Mouse (Mus musculus) left cerebral cortex, postnatal 14 days (tissue): ENCODE results near the gene Safb. TPM values are rescaled to one million over a fixed set of nuclear protein-coding genes. Genes with fewer than 3 reads are reported as not detected.

ENCODE experiments used
- DNase-seq, 2 experiments: peaks; one replicate each; pipeline ENCODE4 v3.0.0; 2021 to 2022; ENCODE audit warnings: low spot score in 2 of 2, mixed read lengths in 1 of 2
- intact Hi-C: fragments of 180-260 bp; cut with DNase I; formaldehyde crosslinking; loops from one replicate; pipeline ENCODE4 v1.15.1; 2025
- long read RNA-seq, 2 experiments: library from polyadenylated mRNA; stranded (forward); transcript quantifications; one replicate each; pipeline ENCODE4 v2.0.0; 2021
- total RNA-seq, 2 experiments: library from RNA; stranded (reverse); gene quantifications; 2 replicates each; pipeline ENCODE4 v1.2.3; 2021

Gene Safb
- 100 to 1,000 TPM; 136 to 137 TPM for total RNA-seq
- long read RNA-seq, experiment 1, transcript Safb-207 (21 exons, 3,122 nt): minor isoform, 7 of 108 reads
- long read RNA-seq, experiment 1, transcript Safb-201 (21 exons, 3,106 nt): major isoform, 69 of 108 reads
- long read RNA-seq, experiment 1, partial matches to known transcripts: 14 of 108 reads
- long read RNA-seq, experiment 1, other reads (novel, unspliced or antisense): 17 of 108 reads
- long read RNA-seq, experiment 2, transcript Safb-207 (21 exons, 3,122 nt): minor isoform, 8 of 118 reads
- long read RNA-seq, experiment 2, transcript Safb-201 (21 exons, 3,106 nt): major isoform, 75 of 118 reads
- long read RNA-seq, experiment 2, partial matches to known transcripts: 12 of 118 reads
- long read RNA-seq, experiment 2, other reads (novel, unspliced or antisense): 23 of 118 reads

DNA sequence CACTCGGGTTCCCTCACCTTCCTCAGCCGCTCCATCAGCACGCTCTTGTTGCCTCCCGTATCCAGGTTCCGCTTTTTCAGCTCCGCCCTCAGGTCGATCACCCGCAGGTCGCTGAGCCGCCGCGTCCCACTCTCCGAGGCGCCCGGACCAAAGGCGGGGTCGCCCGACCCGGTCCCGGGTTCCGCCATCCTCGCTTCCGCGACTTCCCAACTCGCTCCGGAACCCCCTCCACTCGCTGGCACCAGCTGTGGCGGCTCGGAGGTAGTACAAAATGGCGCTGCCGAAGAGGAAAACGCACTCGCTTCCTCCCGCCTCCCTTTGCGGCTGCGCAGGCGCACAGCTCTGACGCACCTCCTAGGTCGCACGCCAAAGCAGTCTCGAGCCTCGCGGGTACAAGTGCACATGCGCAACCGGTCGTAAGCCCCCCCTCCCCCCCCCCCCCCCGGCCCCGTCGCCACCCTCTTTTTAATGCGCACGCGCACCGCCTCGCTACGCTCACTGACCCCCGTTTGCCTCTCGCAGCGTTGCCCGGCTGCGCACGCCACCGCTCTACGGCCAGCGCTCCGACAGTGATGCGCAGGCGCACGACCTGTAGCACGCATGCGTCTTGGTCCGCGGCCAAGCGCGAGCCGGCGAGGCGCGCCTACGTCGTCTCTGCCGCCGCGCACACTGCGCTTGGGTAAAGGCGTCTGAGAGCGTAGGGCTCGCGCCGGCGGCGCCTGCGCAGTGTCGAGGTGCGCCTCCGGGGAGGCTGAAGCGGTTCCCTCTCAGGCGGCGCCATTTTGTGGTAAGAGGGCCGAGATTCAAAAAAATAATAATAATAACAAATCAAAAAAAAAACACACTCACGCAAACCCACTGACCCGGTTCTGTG lies at the start of gene Safb, which contains the start of gene Safb2:
Safb (plus strand) TSS at position 569 of the 874 bp plus-strand sequence.
Safb2 (minus strand) TSS at position 329 of the 874 bp plus-strand sequence.
- intact Hi-C loops: no loop called here
- peak; percentile 99 for DNase-seq

DNA sequence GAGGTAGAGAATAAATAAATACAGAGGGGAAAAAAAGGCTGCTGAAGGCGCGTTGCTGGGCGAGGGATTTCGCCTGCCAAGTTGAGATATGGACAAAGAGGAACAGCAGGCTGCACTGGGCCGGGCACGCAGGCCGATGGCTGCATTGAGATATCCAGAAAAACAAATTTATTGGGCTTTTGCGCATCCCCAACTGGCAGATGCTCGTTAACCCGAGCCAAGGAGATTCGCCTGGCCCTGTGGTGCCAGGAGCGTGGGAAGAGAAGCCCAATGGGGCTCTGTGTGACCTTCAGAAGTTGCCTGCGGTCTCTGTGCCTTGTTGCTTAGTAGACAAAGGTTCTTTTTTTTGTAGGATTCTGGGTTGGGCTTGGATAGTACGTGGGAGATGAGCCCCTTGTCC lies 48.4 kb upstream of the Safb start:
- intact Hi-C loops: no loop called here
- DNase-seq: no peak

DNA sequence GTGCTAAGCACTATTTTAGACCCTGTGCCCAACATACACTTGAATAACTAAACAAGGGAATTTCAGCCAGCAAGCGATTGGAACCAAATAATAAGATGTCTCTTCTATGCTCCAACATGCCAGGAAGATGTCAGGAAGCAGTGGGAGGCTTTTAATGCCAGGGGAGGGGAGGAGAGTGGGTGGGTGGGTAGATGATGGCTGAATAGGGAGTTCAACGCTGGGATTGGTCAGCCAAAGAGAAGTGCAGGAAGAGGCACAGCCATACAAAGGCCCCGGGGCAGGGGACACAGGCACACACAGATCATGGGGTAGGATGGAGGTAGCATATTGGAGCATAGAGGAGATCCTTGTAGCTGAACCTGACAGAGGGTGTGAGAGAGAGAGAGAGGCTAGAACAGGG lies 47.8 kb upstream of the Safb start:
- no peak for DNase-seq
- intact Hi-C loops: no loop called here

DNA sequence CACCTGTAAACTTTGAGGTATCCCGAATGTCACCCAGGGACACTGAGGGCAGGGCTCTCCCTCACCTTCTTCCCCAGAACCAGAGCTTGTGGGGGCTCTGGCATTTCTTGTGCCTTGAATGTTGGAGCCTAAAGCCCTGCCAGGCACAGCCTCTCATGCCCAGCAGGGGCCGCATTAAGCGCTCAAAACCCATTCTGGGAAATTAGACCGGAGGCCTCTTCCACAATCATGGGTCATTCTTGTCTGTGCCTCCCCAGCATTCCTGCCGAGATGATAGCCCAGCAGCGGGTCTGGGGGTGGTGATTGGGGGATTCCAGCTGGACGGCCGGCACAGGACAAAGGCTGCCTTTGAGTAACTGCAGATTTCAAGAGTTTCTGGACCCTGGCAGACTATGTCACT lies 46.7 kb upstream of the Safb start:
- intact Hi-C loops: no loop called here
- no peak for DNase-seq

DNA sequence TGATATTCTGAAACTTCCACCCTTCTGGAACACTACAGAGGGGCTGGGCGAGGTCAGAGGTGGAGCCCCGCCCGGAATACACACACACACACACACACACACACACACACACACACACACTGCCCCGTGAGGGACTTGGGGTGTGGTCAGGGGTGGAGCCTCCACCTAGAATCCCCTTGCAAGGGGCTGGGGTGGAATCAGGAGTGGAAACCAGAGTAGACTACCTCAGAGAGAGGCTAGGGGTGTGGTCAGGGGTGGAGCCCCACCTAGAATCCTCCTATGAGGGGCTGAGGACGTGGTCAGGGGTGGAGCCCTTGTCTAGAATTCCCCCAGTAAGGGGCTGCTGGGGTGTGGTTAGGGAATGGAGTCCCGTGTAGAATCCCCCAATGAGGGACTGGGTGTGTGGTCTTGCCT lies 44.1 kb upstream of the Safb start:
- no peak for DNase-seq
- intact Hi-C loops: loop anchor here (5.0 kb wide), 1 partner anchor 33 kb away; no protein-coding TSS in a partner anchor

DNA sequence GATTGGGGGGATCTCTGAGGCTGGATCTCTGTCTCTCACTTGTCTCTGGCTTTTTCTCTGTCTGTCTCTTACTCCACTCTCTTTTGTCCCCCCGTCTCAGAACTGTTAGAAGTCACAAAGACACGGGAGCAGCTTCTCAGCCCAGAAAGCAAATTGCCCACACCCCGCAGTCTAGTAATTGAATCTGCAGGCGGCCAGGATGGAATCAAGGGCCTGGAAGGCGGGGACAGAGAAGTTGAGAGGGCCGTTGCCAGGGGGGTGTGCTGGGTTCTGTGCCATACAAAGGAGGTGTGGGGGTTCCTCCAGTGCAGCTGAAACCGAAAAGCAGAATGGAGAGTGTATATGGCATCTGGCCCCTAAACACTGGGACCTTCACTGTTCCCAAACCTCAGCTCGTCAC lies 41.9 kb upstream of the Safb start:
- intact Hi-C loops: loop anchor here (5.0 kb wide), 1 partner anchor 35 kb away; no protein-coding TSS in a partner anchor
- no peak for DNase-seq

DNA sequence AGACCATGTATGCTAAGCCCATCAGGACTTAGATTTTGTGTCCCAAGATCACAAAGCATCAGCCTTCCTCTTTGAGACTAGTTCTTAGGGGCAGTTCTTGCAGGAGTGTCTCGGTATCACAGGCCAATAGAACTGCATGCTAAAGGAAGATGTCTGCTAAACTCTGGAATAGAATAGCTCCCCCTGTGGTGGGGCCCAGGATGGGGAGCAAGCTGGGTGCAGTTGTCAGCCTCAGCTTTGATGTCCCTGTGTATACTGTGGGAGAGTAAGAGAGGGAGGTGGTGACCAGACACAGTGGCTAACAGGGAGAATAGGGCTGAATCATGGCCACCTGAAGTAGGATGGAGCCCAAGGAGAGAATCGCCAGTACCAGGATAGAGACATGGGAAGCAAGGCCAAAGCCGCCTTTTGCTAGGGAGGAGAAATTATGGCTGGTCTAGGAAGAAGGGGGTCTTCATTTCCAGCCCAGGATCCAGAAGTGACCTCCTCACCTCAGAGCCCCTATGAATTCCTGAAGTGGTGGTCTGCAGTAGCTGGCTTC lies 40.9 kb upstream of the Safb start:
- intact Hi-C loops: loop anchor here (5.0 kb wide), 1 partner anchor 36 kb away; no protein-coding TSS in a partner anchor
- no peak for DNase-seq

DNA sequence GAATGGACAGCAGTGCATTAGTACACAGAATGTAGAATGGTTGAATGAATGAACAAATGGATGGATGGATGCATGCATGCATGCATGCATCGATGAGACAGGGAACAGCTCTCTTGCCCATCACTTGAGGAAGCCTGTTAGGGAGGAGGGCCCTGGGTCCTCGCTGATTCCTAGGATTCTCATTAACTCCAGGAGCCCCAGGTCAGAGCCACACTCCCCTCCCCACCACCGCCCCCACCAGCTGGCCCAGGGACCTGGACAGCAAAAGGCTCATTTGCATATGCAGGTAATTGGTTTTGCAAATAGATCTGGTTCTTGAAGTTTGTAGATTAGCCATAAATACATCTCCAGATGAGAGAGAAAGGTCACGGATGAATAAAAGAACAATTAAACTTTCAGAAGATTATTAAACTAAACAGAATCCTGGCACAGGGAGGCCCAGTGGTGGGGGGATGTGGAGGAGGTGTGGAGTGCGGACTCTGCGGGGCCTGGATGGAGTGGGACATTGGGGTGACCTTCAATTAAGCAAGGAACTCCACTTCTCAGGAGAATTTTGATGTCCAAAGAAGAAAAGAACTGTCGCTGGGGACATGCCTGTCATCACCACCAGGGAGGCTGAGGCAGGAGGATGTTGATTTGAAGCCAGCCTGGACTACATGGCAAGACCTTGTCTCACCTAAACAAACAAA lies 39.8 kb upstream of the Safb start:
- intact Hi-C loops: loop anchor here (5.0 kb wide), 1 partner anchor 38 kb away; no protein-coding TSS in a partner anchor
- no peak for DNase-seq

DNA sequence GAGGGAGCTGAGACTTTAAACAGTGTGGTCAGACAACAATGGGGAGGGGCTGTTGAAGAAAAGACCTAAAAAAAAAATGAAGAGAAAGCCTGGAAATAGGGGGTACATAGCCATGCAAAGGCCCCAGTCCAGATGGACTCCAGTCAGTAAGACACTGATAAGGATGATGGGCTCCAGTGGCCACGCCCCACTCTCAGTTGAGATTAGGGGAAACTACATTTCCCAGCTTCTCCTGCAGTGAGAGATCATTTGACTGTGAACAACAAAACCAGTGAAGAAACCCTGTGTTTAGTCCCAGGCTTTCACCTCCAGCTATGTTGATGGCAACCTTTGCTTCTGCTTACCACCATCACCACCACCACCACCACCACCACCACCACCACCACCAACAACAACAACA lies 38.7 kb upstream of the Safb start:
- intact Hi-C loops: no loop called here
- no peak for DNase-seq

DNA sequence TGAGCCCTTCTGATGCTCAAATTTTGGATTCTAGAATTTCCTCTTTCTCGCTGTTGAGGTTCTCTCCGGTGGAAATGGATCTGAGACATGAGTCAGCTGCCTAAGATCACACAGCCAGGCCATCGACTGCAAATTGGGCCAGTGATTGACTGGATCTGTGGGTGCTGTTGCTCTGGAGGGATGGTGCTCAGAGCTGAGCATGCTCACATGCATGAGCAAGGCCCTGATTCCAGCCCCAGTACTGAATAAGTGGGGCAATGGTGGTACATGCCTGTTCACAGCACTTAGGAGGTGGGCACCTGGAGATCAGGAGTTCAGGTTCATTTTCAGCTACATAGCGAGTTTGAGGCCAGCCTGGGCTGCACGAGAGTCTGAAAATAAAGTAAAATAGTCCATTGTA lies 38.0 kb upstream of the Safb start:
- intact Hi-C loops: no loop called here
- DNase-seq: no peak

DNA sequence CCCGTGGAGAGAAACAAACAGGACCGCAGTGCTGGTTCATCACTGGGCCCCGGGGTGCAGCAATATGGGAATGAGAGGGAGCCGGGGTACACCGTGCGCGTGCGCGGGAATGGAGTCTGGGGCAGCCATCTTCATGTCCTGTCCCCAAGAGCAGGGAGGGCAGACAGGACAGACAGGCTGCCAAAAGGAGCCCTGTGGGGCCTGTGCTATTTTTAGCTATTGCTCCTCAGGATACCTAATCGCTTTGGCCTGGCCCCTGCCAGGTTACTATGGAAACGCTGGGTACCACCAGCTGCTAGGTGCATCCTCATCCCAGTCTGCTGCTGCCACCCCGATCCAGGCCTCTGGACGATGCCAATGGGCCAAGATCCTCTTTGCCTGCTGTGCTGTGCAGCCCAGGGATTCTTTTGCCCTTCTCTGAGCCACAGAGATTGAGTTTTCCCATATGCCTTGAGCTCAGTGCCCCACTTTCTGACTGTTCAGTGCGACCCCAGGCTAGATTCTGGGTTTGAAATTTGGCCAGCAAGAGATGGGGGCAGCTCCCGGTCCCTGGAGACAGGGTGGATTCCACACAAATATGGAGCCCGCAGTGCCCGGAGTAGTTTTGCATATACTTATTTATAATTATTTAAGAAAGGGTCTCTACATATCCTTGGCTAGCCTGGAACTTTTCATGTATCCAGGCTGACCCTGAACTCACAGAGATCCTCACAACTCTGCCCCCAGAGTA lies 37.3 kb upstream of the Safb start:
- intact Hi-C loops: no loop called here
- DNase-seq: no peak

DNA sequence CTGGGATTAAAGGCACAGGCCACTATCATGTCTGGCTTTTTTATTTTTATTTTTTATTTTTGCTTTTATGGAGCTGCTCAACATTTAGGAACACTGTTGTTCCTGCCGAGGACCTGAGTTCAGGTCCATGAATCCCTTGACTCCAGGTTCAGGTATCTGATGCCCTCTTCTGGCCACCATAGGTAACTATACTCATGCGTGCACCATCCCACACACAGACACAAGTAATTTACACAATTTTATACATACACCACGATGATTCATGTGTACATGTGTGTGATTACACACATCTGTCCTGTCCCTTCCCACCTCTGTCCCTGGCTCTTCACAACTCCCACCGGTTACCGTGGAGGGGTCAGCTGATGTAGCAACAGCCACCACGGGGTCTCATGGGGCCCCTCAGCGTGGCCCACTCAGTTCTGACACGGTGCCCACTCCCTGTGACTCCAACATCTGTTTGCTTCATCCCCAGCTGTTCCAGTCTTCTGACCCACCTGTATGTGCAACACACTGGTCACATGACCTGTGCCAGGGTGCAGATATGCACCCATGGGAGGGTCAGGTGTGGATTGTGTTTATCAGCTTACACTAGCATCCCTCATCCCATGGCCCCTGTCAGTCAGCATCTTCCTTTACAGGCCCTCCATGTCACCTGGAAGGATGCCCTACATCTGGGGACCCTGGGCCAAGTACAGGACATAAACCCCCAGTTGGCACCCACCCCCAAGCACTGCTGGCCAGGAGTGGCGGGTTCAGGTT lies 36.6 kb upstream of the Safb start:
- DNase-seq: no peak
- intact Hi-C loops: no loop called here

DNA sequence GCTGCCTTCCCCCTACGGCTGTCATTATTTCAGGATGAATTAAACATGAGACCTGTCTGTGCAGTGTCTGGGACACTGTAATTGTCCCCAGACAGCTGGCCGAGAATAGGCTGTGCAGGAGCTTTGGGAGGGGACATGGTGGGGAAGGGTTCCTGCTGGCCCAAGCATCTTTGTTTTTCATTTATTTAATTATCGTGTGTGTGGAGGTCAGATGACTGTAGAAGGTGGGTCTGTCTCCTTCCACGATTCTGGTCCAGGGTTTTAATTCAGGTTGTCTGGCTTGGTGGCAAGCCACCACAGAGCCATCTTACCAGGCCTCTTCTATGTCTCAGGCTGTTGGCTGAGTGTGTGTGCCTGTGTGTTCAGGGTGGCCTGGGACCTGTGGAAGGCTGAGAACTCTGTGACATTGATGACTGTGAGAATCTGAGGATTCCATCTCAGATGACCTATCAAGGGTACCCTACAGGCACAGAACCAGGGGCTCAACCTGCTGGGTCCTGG lies 36.0 kb upstream of the Safb start:
- no peak for DNase-seq
- intact Hi-C loops: no loop called here

DNA sequence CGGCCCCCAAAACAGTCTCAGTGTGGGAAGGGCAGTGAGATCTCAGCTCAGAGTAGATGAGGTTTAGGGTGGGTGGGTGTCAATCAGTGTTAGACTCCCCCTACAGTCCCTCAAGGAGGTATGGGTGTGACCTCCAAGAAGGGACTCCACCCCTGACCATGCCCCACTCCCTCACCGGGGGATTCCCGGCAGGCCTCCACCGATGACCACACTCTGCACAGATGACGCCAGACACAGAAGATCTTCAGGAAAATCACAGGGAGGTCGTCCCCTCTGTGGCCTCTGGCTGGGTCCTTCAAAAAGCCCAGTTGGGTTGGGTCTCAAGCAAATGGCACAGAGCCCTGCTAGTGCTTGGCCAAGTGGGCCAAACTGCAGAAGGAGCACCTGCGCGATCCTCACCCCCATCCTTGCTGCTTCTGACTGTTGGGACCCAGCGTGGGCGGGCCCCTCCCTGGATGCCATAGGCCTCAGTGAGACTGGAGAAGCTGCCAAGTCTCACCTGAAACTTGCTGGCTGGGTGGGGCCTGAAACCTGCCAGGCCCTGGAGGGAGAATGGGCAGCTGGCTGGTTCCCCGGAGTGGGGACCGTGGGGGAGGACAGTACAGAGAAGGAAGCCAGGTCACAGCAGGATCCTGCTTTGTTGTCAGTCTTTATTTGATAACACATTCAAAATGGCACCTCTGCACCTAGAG lies 33.7 kb upstream of the Safb start:
- intact Hi-C loops: loop anchor here (5.0 kb wide), 1 partner anchor 124 kb away; no protein-coding TSS in a partner anchor
- DNase-seq: no peak

DNA sequence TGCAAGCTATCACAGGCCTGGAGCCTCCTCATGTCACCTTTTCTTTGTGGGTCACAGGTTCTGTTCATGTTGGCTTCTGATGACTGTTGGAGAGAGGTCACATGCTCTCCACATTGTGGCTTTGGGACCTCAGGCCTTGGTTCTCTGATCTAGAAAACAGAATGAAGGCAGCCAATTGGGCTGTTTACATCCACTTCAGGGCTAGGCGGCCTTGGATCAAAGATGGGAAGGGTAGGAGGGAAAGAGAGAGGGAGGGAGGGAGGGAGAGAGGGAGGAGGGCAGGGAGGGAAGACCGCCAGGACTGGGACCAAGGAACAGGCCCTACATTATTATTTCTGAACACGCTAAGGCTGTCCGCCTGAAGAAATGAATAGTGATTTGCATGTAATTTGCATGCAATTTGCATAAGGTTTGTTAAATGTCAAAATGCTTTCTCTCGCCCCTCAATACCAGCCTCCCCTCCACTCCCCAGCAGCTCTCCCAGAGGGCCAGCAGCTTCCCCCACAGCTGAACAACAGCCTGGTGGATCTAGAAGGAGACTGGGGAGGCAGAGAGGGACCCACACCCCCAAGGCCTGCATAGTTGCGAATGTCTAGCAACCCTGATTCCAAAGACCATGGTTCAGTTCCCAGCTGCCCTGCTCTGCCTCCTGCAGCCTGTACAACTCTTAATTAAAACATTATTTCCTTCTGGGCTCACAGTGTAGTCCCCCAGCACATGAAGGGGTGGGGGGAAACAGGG lies 32.6 kb upstream of the Safb start:
- DNase-seq: peak in 1 of 2 experiments; percentile 57
- intact Hi-C loops: loop anchor here (5.0 kb wide), 1 partner anchor 125 kb away; no protein-coding TSS in a partner anchor

DNA sequence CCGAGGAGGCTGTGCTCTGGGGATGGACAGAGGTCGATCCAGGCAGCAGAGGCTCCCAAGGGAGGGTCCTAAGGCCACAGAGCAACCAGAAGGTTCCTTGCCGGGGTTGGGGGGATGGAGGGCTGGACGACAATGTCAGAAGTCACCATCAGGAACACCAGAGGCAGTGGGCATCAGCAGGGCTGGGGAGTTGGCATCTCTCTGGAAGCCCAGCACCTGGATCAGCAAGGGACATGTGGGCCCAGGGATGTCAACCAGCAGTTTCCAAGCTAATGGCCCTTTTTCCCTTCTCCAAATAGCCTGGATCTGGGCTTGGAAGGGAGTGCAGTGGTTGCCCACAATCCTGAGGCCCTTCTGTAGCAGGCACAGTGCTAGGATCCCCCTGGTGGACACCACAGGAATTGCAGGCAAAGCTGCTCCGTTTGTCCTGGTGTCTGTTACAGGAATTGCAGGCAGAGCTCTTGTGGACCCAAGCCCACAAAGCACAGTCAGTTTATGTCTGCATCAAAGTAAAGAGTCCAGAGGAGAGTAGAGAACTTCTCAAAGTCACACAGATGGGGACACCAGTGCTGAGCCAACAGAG lies 31.8 kb upstream of the Safb start:
- intact Hi-C loops: loop anchor here (5.0 kb wide), 1 partner anchor 126 kb away; no protein-coding TSS in a partner anchor
- DNase-seq: peak; percentile 74 to 83
